Mouse (Mus musculus): ENCODE data around the gene Kbtbd2.

DNA sequence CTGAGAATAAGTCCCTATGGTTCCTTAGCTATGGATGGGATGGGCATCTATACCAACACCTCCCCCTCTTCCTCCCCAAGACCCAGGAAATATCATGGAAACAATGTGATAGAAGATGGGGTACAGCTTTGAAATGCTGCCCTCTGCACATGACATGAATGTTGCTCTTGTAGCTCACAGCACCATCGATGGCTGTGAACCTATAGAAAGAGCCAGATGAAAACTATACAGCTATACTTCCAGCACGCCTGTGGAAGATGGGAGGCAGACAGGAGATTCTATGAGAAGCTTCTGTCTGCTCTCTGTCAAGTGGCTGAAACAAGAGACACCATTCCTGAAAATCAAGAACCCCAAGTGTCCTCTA is 21.5 kb upstream of the Kbtbd2 start:
- TF ChIP-seq E2F4 (IDR thresholded peaks at IDR 0.05; ENCODE audit: borderline replicate concordance, low read depth, low read length) (no peak), CTCF (IDR thresholded peaks at IDR 0.05 in 2 of 3, conservative IDR thresholded peaks at IDR 0.05 in 1 of 3; ENCODE audit: control insufficient read depth in 1 of 3, insufficient read depth in 1 of 3, low read depth in 2 of 3, low read length in 3 of 3, poor library complexity in 1 of 3, severe bottlenecking in 1 of 3) (no peak), POLR2A (IDR thresholded peaks at IDR 0.05; ENCODE audit: control insufficient read depth in 1 of 2, insufficient read depth in 1 of 2, low read depth in 1 of 2, low read length in 2 of 2, poor library complexity in 1 of 2) (no peak), ZC3H11A (IDR thresholded peaks at IDR 0.05; ENCODE audit: low read depth, low read length) (no peak), ZNF384 (IDR thresholded peaks at IDR 0.05; ENCODE audit: low read depth, low read length) (no peak), EP300 (IDR thresholded peaks at IDR 0.05; ENCODE audit: low read depth in 1 of 2, low read length in 2 of 2) (no peak), MAX (IDR thresholded peaks at IDR 0.05; ENCODE audit: low read length) (no peak), ZKSCAN1 (IDR thresholded peaks at IDR 0.05; ENCODE audit: low read depth, low read length) (no peak), TAL1 (IDR thresholded peaks at IDR 0.05; ENCODE audit: low read length) (no peak), RCOR1 (IDR thresholded peaks at IDR 0.05; ENCODE audit: low read depth, low read length) (no peak), TBP (IDR thresholded peaks at IDR 0.05; ENCODE audit: low read depth, low read length) (no peak), ZMIZ1 (IDR thresholded peaks at IDR 0.05; ENCODE audit: low read depth, low read length) (no peak)

All from MEL (cell line).